Mouse (Mus musculus): ENCODE measurements around the gene Grin3b.

DNA sequence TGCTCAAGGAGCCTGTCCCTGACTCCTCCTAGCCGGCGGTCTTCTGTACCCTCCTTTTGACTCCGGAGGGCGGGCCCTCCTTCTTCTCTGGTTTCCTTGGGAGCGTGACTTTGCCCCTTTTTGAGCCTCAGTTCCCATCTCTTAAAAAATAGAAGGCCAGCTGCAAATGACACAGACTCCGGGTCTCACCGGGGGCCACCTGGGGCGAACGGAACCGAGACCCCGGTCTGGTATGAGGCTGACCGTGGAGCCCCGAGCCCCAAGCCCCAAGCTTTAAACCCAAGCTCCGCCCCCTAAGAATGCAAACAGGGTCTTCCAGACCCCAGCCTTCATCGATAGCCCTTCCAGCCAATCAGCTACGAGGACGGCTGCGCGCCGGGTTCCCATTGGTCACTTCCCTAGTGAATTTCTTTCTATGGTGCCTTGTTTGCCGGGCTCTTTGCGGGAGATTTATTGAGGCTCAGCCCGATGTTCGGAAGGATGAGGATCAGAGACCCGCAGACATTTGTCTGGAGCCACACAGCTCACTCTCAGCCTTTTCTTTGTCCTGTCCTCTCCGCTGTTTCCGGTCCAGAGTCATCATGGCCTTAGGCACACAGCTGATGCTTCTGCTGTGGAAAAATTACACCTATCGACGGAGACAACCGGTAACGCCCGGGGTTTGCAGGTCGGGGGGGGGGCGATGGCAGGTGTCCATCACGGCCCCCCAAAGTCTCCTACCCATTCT, 26.7 kb downstream of the Grin3b start:
- TF ChIP-seq CTCF (IDR thresholded peaks at IDR 0.05), result no peak
- no peak for TF ChIP-seq EP300 (IDR thresholded peaks at IDR 0.05)

Data from lung, postnatal 0 days (tissue).